Mouse (Mus musculus): ENCODE measurements around the gene Fbxl13.

The Fbxl13 gene

GRCm38 (mm10) chr5:21574386-21575209 is 70.8 kb downstream of the Fbxl13 start:
- no peak for DNase-seq

GRCm38 (mm10) chr5:21572764-21573416 is 72.5 kb downstream of the Fbxl13 start:
- no peak for DNase-seq

- no peak for DNase-seq
Observed at GRCm38 (mm10) chr5:21567784-21568183, 77.7 kb downstream of the Fbxl13 start.

GRCm38 (mm10) chr5:21565392-21566065 is 79.9 kb downstream of the Fbxl13 start:
- DNase-seq, result no peak

- DNase-seq, result peak; percentile 33 to 42
Observed at GRCm38 (mm10) chr5:21563936-21564335, 81.5 kb downstream of the Fbxl13 start.

GRCm38 (mm10) chr5:21556502-21556901 is 88.9 kb downstream of the Fbxl13 start:
- DNase-seq, result no peak

GRCm38 (mm10) chr5:21554732-21555131 is 90.7 kb downstream of the Fbxl13 start:
- no peak for DNase-seq

- DNase-seq, result no peak
Observed at GRCm38 (mm10) chr5:21553685-21554084, 91.7 kb downstream of the Fbxl13 start.

- DNase-seq, result no peak
Observed at GRCm38 (mm10) chr5:21547005-21547404, 98.4 kb downstream of the Fbxl13 start.

GRCm38 (mm10) chr5:21545786-21546185 is 99.6 kb downstream of the Fbxl13 start:
- no peak for DNase-seq

- DNase-seq, result no peak
Observed at GRCm38 (mm10) chr5:21545227-21545626, 100.2 kb downstream of the Fbxl13 start.

- DNase-seq, result no peak
Observed at GRCm38 (mm10) chr5:21544821-21545220, 100.6 kb downstream of the Fbxl13 start.

GRCm38 (mm10) chr5:21543409-21544201 is 101.8 kb downstream of the Fbxl13 start, which contains the start of gene Lrrc17:
Gene Lrrc17 (plus strand): TSS chr5:21543559.
- peak in 1 of 2 experiments; percentile 17 for DNase-seq

- no peak for DNase-seq
Observed at GRCm38 (mm10) chr5:21542226-21542625, 103.2 kb downstream of the Fbxl13 start.

GRCm38 (mm10) chr5:21532921-21533320 is 112.5 kb downstream of the Fbxl13 start:
- DNase-seq, result no peak

- DNase-seq, result no peak
Observed at GRCm38 (mm10) chr5:21532126-21532525, 113.3 kb downstream of the Fbxl13 start.

- DNase-seq, result no peak
Observed at GRCm38 (mm10) chr5:21529110-21529720, 116.2 kb downstream of the Fbxl13 start.

- peak; percentile 18 to 36 for DNase-seq
Observed at GRCm38 (mm10) chr5:21528068-21528842, 117.2 kb downstream of the Fbxl13 start.

GRCm38 (mm10) chr5:21527488-21527911 is 117.9 kb downstream of the Fbxl13 start:
- DNase-seq, result no peak

GRCm38 (mm10) chr5:21526835-21527485 is 118.5 kb downstream of the Fbxl13 start:
- no peak for DNase-seq

- DNase-seq, result no peak
Observed at GRCm38 (mm10) chr5:21519166-21519565, 126.3 kb downstream of the Fbxl13 start.
